Mouse (Mus musculus) heart, postnatal 0 days (tissue): ENCODE measurements around the gene Ntf3. TPM values are rescaled to one million over a fixed set of nuclear protein-coding genes. Genes with fewer than 3 reads are reported as not detected.

Experiments used
- ATAC-seq: fragments of 200-750 bp; cut with Nextera tagmentation; 2 replicates; pipeline ENCODE4 v1.8.0; 2017; ENCODE audit warnings: low read depth, moderate number of reproducible peaks, moderate library complexity; ENCODE audit not compliant: insufficient read depth
- DNase-seq: peaks from one replicate; pipeline ENCODE4 v3.0.0-alpha.2; 2016; ENCODE audit warnings: low spot score
- H3K27ac ChIP-seq: fragments of 300-500 bp; sonication (generic); 2 replicates; pipeline ENCODE4 v1.5.1; 2014; ENCODE audit warnings: low read depth, mild to moderate bottlenecking
- H3K27me3 ChIP-seq: fragments of 300-500 bp; sonication (generic); 2 replicates; pipeline ENCODE4 v1.6.1; 2014; ENCODE audit warnings: low read length, mixed read lengths; ENCODE audit not compliant: control insufficient read depth, insufficient read depth
- H3K36me3 ChIP-seq: fragments of 300-500 bp; sonication (generic); replicated peaks from 2 replicates; pipeline ENCODE4 v1.6.1; 2014; ENCODE audit warnings: low read length, mixed read lengths; ENCODE audit not compliant: control insufficient read depth, insufficient read depth
- H3K4me1 ChIP-seq: fragments of 300-500 bp; sonication (generic); 2 replicates; pipeline ENCODE4 v1.6.1; 2014; ENCODE audit warnings: antibody characterized with exemption; ENCODE audit not compliant: control insufficient read depth, insufficient read depth
- H3K4me2 ChIP-seq: fragments of 300-500 bp; sonication (generic); 2 replicates; pipeline ENCODE4 v1.6.1; 2014; ENCODE audit warnings: low read depth, mild to moderate bottlenecking, low read length, moderate library complexity
- H3K4me3 ChIP-seq: fragments of 300-500 bp; sonication (generic); 2 replicates; pipeline ENCODE4 v1.5.1; 2014; ENCODE audit warnings: low read depth, low read length
- H3K9ac ChIP-seq: fragments of 300-500 bp; sonication (generic); replicated peaks from 2 replicates; pipeline ENCODE4 v1.6.1; 2014; ENCODE audit warnings: low read depth, low read length, mixed read lengths
- H3K9me3 ChIP-seq: fragments of 300-500 bp; sonication (generic); replicated peaks from 2 replicates; pipeline ENCODE4 v1.6.1; 2016; ENCODE audit warnings: low read length; ENCODE audit not compliant: control insufficient read depth
- CTCF ChIP-seq: IDR thresholded peaks from 2 replicates; pipeline ENCODE4 v1.5.1; 2016; ENCODE audit warnings: antibody characterized with exemption, control low read depth, low read depth
- EP300 ChIP-seq: IDR thresholded peaks from 2 replicates; pipeline ENCODE4 v1.6.1; 2016; ENCODE audit warnings: antibody characterized with exemption, low read depth
- WGBS: fragments of 180-500 bp; shearing (Covaris S2); extraction: QIAGEN DNeasy Blood & Tissue Kit; methylation state at CpG from one replicate; pipeline ENCODE4 v1.1.7; 2014; 5-methylcytosine and 5-hydroxymethylcytosine counted together
- polyA plus RNA-seq: library from polyadenylated mRNA; unstranded; fragments of >200 nt; fragmentation: Nextera tagmentation; extraction: Ambion mirVana; gene quantifications from 2 replicates; pipeline ENCODE4 v1.2.1, GENCODE M21; 2015
- total RNA-seq: library from RNA; depleted of rRNA; stranded (reverse); fragments of >200 nt; gene quantifications from 2 replicates; pipeline ENCODE4 v1.2.3, GENCODE M21; 2014; ENCODE audit warnings: low replicate concordance; rRNA removed

Gene Ntf3
- total RNA-seq (5.2 and 8.3 TPM in 2 replicates), polyA plus RNA-seq (5.5 and 6.1 TPM in 2 replicates)

- TF ChIP-seq CTCF (no peak), EP300 (no peak)
- Histone ChIP-seq H3K27me3 (peaks cover 23% of the 10 kb centered on the region), H3K9me3 (no peaks in the 10 kb centered on the region), H3K36me3 (no peaks in the 10 kb centered on the region), H3K9ac (0 out of 2 replicates have a peak within 1 kb of the TSS, but pooled peaks have one; percentile 2), H3K27ac (no peak within 1 kb of the TSS), H3K4me1 (peaks cover 25% of the 10 kb centered on the region), H3K4me3 (peak within 1 kb of the TSS; percentile 30), H3K4me2 (peak within 1 kb of the TSS; percentile 67)
- DNase-seq (no peak), ATAC-seq (no peak)
- WGBS: 2% methylated on average over 27 of the region's 27 CpGs
Observed at GRCm38 (mm10) chr6:126166548-126167207, at the start of gene Ntf3. Gene Ntf3, minus strand, starts transcription at chr6:126166910.

GRCm38 (mm10) chr6:126213330-126213729 is 46.6 kb upstream of the Ntf3 start:
- H3K4me2 ChIP-seq: no peak overlapping the region
- H3K4me3 ChIP-seq: no peak overlapping the region
- no peak overlapping the region for H3K27ac ChIP-seq
- no peak for TF ChIP-seq EP300
- TF ChIP-seq CTCF: no peak
- ATAC-seq: no peak
- H3K9ac ChIP-seq: no peak overlapping the region
- WGBS: 68% methylated on average over 5 of the region's 5 CpGs
- H3K9me3 ChIP-seq: no peaks in the 10 kb centered on the region
- H3K36me3 ChIP-seq: no peaks in the 10 kb centered on the region
- H3K4me1 ChIP-seq: no peaks in the 10 kb centered on the region
- DNase-seq: no peak
- H3K27me3 ChIP-seq: no peaks in the 10 kb centered on the region

DNA sequence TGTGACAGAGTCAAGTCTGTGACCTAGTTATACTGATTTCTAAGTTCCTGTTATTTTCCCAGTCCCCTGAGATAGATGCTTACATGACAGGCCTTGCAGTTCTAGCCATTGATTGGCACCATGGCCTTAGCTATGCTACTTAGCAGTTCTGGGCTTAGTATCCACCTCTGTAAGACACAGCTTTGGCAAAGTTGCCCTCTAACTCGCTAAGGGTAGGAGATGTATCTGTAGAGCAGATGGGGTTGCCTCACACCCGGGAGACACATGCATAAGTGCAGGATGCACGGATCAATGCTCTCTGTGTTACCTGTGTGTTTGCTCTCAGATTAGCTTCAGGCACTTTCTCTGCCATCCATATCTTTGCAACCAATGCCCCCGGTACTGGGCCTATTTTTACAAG is 36.7 kb upstream of the Ntf3 start:
- no peak for TF ChIP-seq CTCF
- ATAC-seq: no peak

DNA sequence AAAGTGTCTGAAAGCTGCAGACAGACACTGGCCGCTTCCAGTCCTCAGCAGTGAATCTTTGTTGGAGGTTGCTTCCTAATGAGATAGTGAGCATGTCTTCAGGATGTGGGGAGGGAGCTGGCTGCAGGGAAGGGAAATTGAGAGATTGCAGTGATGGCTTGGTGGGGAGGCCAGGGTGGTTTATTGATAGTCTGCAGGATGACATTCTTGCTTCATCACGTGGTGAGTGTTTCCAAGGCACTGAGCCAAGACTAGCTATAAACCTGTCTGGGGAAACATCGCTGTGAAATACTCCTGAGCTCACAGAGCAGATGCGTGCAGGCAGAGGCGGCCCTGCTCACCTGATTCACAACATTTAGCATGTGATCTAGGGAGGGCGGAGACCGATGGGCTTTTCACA is 36.2 kb upstream of the Ntf3 start:
- Histone ChIP-seq H3K4me2 (no peak overlapping the region), H3K36me3 (no peaks in the 10 kb centered on the region), H3K9me3 (no peaks in the 10 kb centered on the region), H3K27ac (no peak overlapping the region), H3K4me1 (peaks cover 9% of the 10 kb centered on the region), H3K9ac (no peak overlapping the region), H3K4me3 (no peak overlapping the region), H3K27me3 (no peaks in the 10 kb centered on the region)
- ATAC-seq: peak; percentile 47; the same call in 1 of the 2 replicates
- peak; percentile 28 for DNase-seq
- no peak for TF ChIP-seq CTCF
- TF ChIP-seq EP300: no peak
- WGBS: 33% methylated on average over 7 of the region's 7 CpGs

More for the DNA sequence above, 36.7 kb upstream of the Ntf3 start:
- H3K4me1 ChIP-seq: peaks cover 9% of the 10 kb centered on the region
- WGBS: 78% methylated on average over 4 of the region's 4 CpGs
- H3K27me3 ChIP-seq: no peaks in the 10 kb centered on the region
- H3K9me3 ChIP-seq: no peaks in the 10 kb centered on the region
- DNase-seq: no peak
- no peak overlapping the region for H3K4me3 ChIP-seq
- H3K36me3 ChIP-seq: no peaks in the 10 kb centered on the region
- H3K4me2 ChIP-seq: no peak overlapping the region
- no peak overlapping the region for H3K27ac ChIP-seq
- H3K9ac ChIP-seq: no peak overlapping the region

- no peak for ATAC-seq
- no peak overlapping the region for H3K9ac ChIP-seq
- WGBS: 95% methylated on average over 2 of the region's 2 CpGs
Observed at GRCm38 (mm10) chr6:126201721-126202120, 35.0 kb upstream of the Ntf3 start.

GRCm38 (mm10) chr6:126199916-126200315 is 33.2 kb upstream of the Ntf3 start:
- Histone ChIP-seq H3K9me3 (no peaks in the 10 kb centered on the region), H3K4me1 (peaks cover 9% of the 10 kb centered on the region), H3K27me3 (no peaks in the 10 kb centered on the region), H3K27ac (no peak overlapping the region), H3K4me2 (no peak overlapping the region), H3K36me3 (no peaks in the 10 kb centered on the region), H3K9ac (no peak overlapping the region), H3K4me3 (no peak overlapping the region)
- WGBS: 47% methylated on average over 2 of the region's 2 CpGs
- ATAC-seq (no peak), DNase-seq (no peak)
- no peak for TF ChIP-seq EP300
- no peak for TF ChIP-seq CTCF

More at GRCm38 (mm10) chr6:126201721-126202120, 35.0 kb upstream of the Ntf3 start:
- Histone ChIP-seq H3K36me3 (no peaks in the 10 kb centered on the region), H3K4me3 (no peak overlapping the region), H3K27ac (no peak overlapping the region), H3K4me1 (peaks cover 9% of the 10 kb centered on the region), H3K27me3 (no peaks in the 10 kb centered on the region), H3K4me2 (no peak overlapping the region), H3K9me3 (no peaks in the 10 kb centered on the region)
- DNase-seq: no peak
- TF ChIP-seq CTCF (no peak), EP300 (no peak)
